Mouse (Mus musculus) CD4-positive naive resting alpha-beta T cell, adult 57 days (primary cell): ENCODE data around the gene Haus5. TPM values are rescaled to one million over a fixed set of nuclear protein-coding genes. Genes with fewer than 3 reads are reported as not detected.

Experiments
- total RNA-seq: library from RNA; stranded (reverse); gene quantifications from one replicate; pipeline ENCODE4 v1.2.4, GENCODE M21; 2023

Gene Haus5
- 22.8 TPM for total RNA-seq

DNA sequence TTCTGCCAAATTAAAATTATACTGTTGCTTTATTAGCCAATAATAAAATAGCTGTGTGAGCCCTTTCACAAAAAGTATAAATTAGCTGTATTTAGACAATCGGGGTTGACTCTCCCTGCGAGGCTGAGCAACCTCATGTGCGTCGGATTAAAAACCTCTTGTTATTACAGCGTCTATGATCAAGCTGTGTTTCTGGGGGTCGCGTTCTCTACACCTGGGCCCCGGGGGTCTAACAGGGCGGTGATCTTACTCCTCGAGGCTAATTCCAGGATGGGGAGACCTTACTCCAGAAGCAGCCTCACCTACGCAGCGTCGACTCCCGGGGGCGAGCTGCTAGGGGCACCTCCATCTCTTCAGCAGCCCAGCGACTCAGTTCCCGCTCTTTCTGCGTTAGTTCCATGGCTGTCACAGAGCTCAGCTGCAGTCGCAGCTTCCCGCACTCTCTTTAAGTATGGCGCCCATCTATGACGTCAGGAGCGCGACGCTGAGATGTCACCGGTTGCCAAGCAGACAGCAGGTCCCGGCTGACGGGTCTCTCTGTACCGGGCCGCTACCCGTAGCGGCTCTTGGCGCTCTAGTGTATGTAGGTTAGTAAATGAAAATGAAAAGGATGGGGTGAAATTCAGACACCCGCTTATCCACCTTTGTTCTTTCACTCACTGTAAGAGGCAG is at the start of gene Haus5:
Gene Haus5 (minus strand): TSS at position 466 of the 672 bp plus-strand sequence.

DNA sequence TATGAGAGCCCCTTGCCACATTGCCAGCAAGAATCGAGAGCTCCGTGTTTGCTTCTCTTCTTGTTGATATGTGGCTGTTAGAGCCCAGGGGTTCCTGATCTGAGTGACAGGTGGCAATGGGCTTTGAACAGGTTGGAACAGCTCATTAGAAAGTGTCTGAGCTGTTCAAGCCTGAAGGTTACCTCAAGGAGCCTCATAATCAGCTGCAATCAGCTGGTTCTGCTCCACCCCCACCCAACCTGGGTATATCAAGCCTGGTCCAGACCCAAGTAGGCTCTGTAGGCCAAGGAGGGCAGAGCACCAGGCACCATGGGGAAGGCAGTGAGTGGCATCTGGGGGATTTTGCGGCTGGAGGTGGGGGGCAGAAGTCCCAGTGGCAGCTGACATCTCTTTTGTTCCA is 47.1 kb upstream of the Haus5 start, which contains the start of gene Atp4a:
Gene Atp4a (plus strand): TSS at position 268 of the 400 bp plus-strand sequence.

DNA sequence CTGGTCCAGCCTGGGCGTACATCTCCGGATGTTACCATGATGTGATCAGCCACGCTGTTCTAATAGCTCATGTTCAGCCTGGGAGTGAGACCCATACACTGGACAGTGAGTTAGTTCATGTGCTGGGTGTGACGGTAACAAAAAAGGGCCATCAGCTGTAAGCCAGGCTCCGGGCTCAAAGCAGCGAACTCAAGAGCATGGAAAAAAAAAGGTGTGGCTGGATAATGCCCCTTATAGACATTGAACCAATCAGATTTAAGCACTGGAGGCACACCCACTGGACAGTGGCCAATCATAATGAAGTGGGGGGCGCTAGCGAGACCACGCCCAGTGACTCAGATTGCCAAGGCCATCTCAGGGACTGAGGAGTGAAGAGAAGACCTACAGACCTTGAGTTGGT is 33.8 kb upstream of the Haus5 start, which contains the start of gene 2200002J24Rik:
Gene 2200002J24Rik (plus strand): TSS at position 338 of the 400 bp plus-strand sequence.

DNA sequence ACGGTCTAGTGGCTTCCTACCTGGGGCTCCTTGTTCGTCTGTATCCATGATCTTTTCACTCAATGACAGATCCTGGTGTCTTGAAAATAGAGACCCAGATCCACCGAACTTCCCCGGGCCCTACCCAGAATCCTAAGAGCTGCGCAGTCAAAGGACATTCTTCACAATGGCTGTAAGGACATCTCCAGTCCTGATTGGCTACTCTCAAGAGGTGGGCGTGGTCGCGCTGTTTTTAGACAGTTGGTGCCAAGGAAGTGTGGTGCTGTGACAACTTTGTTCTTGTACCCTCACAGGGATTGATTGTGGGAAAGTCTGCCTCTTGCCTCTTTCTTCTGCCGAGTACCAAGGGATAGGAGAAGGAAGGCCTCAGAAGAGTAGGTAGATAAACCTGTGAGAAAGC is 6.7 kb upstream of the Haus5 start, which contains the start of gene Pmis2:
Gene Pmis2 (minus strand): TSS at position 126 of the 400 bp plus-strand sequence.

DNA sequence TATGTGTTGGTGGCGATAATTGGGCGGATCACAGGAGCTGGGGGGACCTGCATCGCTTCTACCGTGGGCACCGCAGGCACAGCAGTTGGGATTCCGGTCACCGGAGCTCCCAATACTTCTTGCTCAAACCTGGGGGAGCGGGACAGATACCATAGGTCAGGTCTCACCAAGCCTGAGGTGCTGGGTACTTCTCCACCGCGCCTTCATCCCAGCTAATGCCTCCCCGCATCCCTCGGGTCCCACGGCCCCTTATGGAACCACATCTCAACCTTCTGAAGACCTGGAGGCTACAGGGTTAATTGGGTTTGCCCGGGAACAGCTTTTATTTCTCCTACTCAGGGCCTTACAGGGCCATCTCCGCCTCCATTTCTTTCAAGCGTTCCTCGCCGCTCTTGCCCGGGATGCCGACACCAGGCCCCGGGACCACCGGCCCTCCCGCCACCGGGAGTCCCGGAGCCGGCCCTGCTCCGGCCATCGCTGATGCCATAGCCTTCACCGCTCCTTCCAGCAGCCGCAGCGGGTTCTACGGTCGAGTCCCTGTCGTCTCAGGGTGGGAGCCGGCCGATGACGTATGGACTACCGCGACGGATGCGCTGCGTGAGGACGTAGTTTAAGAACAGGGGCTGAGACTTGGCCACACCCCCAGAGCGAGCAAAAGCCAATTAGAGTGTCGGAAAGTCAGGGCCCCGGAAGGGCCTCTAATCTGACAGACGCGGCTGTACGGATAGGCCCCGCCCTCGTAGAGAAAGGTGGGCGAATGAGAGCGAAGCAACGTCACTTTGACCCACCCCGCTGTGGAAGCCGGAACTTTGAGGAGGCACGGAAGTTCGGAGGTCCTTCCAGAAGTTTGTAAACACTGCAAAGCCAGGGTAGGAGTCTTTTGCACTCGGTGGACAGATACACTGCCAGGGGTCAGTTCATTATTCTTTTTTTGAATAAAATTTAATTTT is 14.9 kb downstream of the Haus5 start, which contains the start of gene Rbm42:
Gene Rbm42 (minus strand): TSS at position 727 of the 950 bp plus-strand sequence.

DNA sequence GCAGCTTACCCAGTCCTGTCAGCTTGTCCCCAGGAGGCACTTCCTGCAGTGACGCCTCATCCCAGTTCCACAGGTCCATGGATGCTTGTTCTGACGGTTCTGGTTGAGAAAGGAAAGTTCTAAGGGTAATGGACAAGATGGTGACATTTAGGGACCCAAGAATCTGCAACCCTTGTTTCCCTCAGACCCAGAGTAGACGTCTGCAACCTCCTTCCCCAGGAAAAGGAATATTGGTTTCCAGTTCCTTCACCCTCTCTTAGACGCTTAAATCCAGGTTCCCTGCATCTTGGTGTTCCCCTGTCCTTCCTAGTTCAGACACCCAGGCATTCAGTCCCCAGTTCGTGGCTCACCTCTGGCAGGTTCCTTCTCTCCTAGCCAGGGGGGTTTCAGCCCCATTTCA is 29.0 kb downstream of the Haus5 start, which contains the start of gene Etv2:
Gene Etv2 (minus strand): TSS at position 101 of the 400 bp plus-strand sequence.

DNA sequence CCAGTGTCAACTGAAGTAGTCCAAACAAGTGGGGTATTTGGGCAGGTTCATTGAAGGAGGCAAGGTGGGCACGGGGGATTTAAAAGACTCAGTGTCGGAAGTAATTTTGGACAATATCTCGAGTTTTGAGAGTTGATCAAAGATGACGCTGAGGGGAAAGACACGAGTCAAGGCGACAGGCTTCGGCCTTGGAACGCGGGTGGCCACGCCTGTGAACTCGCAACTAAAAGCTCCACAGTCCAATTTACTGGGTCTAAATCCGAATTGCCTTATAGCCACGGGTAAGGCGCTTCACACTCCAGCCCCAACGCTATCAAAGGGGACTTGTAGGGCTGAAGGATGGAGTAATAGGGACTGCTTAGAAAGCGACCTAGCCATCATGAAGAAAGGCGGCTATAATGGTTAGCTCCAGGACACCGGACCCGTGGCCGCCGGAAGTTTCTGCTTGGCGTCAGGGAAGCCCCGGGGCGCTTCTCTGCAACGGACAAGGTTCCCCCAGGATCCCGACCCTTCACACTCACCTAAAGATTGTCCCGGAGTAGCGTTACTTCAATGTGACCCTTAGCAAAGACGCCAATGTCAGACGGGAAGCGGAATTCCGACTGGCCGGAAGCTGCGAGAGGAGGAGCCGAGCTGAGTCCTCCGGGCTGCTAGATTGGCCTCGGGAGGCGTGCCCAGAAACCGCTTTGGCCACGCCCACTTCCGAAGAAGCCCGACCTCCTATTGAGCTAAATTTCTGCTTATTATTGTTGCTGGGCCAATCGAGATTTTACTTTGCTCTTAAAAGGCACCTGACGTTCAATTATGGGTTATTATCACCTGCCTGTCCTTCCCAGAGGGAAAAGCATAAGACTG is 39.0 kb downstream of the Haus5 start, which contains the start of gene Cox6b1:
Gene Cox6b1 (minus strand): TSS at position 622 of the 855 bp plus-strand sequence.

DNA sequence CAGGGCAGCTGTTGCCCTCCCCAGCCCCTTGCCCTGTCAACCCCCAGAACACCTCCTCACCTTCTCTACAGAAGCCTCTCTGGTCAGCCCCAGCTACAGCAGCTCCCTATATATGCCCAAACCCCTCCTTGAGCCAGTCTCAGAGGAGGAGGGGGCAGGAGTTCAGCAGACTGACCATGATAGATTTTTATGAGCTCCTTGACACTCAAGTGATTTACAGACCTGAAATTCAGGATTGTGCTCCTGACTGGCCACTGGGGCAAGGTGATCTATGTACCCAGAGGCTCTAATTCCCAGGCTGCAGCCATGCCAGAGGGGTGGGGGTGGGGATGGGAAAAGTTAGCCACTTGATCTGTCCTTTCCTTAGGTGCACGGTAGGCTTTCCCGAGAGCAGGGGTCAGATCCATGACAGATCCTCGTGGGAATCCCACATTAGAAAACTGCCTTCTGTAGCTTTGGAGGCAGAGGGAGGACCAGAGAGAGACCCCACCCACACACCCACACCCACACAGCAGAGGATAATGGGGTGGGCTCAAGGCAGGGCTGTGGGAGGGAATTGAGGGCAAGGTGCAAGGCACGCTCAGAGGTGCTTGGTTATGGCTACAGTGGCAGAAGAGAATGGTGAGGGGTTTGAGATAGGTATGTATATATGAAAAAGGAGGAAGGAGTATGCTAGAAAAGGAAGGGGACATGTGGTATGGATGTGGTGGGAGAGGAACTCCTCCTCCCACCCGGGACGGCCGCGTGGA is 52.0 kb downstream of the Haus5 start, which contains the start of gene Upk1a:
Gene Upk1a (minus strand): TSS at position 194 of the 749 bp plus-strand sequence.

Other genes starting within 250 kb of the Haus5 start
- gene Hcst, start 245.1 kb downstream of the Haus5 start, total RNA-seq = 153 TPM
- gene Nfkbid, start 243.3 kb downstream of the Haus5 start, total RNA-seq = 70.8 TPM
- gene Aplp1, start 219.5 kb downstream of the Haus5 start, total RNA-seq = 2.9 TPM
- gene Kirrel2, start 207.3 kb downstream of the Haus5 start, total RNA-seq = not detected
- not detected for gene Nphs1, start 206.7 kb downstream of the Haus5 start, total RNA-seq
- gene Prodh2, start 171.4 kb downstream of the Haus5 start, total RNA-seq = not detected
- 4.6 TPM for gene Arhgap33, start 129.9 kb downstream of the Haus5 start, total RNA-seq
- gene Hspb6, start 112.8 kb downstream of the Haus5 start, total RNA-seq = 3.4 TPM
- gene Proser3, start 112.7 kb downstream of the Haus5 start, total RNA-seq = 13.1 TPM
- 46.5 TPM for gene Lin37, start 105.2 kb downstream of the Haus5 start, total RNA-seq
- gene U2af1l4, start 101.7 kb downstream of the Haus5 start, total RNA-seq = 83.1 TPM
- 23.5 TPM for gene Gm49396, start 101.7 kb downstream of the Haus5 start, total RNA-seq
- gene Psenen, start 101.4 kb downstream of the Haus5 start, total RNA-seq = 116 TPM
- gene Igflr1, start 99.6 kb downstream of the Haus5 start, total RNA-seq = 54.7 TPM
- 115 TPM for gene Kmt2b, start 76.3 kb downstream of the Haus5 start, total RNA-seq
- gene Zbtb32, start 66.1 kb downstream of the Haus5 start, total RNA-seq = 0.59 TPM
- gene Upk1a, start 52.1 kb downstream of the Haus5 start, total RNA-seq = 0.68 TPM
- gene Cox6b1, start 38.8 kb downstream of the Haus5 start, total RNA-seq = 196 TPM
- gene Etv2, start 29.1 kb downstream of the Haus5 start, total RNA-seq = not detected
- 105 TPM for gene Rbm42, start 14.7 kb downstream of the Haus5 start, total RNA-seq
- not detected for gene Pmis2, start 6.6 kb upstream of the Haus5 start, total RNA-seq
- not detected for gene 2200002J24Rik, start 33.9 kb upstream of the Haus5 start, total RNA-seq
- gene Atp4a, start 47.2 kb upstream of the Haus5 start, total RNA-seq = not detected
- 41.1 TPM for gene Tmem147, start 64.5 kb upstream of the Haus5 start, total RNA-seq
- not detected for gene Gapdhs, start 78.7 kb upstream of the Haus5 start, total RNA-seq
- 4.5 TPM for gene Sbsn, start 86.5 kb upstream of the Haus5 start, total RNA-seq
- gene Dmkn, start 98.8 kb upstream of the Haus5 start, total RNA-seq = not detected
- not detected for gene Krtdap, start 122.9 kb upstream of the Haus5 start, total RNA-seq
- 0.86 TPM for gene Ffar2, start 158.8 kb upstream of the Haus5 start, total RNA-seq
- not detected for gene Ffar3, start 191.2 kb upstream of the Haus5 start, total RNA-seq
- 0.30 TPM for gene Ffar1, start 196.6 kb upstream of the Haus5 start, total RNA-seq
- gene Cd22, start 215.3 kb upstream of the Haus5 start, total RNA-seq = 33.5 TPM
- gene Mag, start 249.9 kb upstream of the Haus5 start, total RNA-seq = not detected